Mouse (Mus musculus) embryo, embryonic 9.5 days (tissue): ENCODE measurements at regions not wholly inside any gene's neighbourhood (a gene's known extent, or its start where the extent isn't known, plus 50 kb on each side); places are given as distances from the start of the nearest gene placed in this dataset.
"Not testable (repeated sequence)": the region's sequence is repeated elsewhere in the genome, so short reads cannot be mapped to it uniquely, and the experiment has no call there.

Experiments used
- DNase-seq: peaks from one replicate; pipeline ENCODE4 v3.0.0-alpha.2; 2017; ENCODE audit errors: extremely low spot score

DNA sequence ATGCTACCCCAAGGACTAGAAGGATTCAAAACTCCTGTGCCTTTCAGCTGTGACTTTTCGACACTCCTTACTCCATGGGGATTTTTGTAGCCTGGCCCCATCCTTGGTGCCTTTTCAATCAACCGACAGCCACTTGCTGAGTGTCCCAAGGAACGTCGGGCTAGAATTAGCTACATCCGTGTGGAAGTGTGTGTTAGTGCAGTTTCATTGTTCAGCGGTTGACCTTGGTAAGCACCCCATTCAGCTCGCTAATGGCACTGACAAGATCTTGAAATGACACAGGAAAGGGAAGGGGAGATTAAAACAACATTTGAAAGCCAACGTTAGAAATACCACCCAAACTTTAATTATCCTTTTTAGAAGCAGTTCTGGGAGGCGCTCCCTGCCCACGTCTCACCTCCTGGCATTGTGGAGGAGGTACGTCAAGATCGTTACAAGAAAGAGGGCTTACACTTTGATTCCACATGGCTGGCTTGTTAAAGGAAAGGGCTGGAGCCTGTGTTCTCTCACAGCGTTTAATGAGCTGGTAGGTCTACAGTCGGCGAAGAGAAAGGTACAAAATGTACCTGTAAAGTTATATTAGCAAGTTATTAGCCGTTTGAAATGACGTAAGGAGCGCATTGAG, 536.4 kb downstream of the Fam19a2 start:
- DNase-seq, result peak; percentile 6

DNA sequence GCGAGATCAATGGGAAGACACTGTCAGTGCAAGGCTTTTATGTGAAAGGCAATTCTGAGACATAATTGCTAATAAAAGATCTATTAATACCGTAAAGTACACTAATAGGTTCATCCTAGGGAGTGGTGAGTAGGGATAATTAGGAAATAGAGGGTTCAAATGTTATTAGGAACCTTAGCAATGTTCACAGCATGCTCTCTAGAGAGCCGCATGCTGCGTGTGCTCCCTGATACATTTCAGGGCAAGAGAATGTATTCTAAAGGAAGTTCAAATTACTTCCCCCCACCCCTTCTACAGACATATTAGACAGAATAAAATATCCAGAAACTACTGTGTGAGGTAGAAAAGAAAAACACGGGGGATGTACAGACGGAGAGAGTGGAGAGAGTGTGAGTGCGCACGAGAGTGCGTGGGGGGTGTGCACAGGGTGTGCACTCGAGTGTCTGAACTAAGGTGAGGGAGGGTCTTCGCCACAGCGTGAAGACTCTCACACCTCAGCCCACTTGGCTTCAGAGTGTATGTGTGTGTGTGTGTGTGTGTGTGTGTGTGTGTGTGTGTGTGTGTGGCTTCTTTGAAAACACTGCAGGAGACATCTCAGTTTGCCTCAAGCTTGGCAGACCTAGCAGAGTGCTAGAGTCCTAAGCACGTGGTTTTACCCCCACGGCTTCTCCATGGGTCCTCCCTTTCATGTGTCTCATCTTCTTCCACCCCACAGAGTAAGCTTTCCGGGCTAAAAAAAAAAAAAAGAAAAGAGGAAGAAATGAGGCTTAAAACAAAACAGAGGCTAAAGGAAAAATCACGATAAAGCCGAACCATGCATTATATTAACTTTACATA, 537.1 kb downstream of the Fam19a2 start:
- no peak for DNase-seq

DNA sequence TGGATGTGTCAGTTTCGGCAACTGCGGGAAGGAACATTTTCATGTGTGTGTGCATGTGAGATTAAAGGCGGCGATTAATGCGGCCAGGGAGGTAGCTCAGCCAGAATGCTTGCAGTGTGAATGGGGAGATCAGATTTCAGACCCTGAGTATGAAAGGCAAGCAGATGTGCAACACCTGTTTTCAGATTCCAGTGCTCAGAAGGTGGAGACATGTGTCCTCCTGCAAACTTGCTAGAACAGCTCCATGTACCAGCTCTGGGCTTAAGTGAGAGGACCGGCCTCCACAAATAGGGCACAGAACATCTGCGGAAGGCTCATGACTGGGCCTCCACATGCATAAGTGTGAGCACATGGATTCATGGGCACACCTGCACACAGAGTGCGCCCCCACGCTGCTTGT, 547.1 kb downstream of the Fam19a2 start:
- DNase-seq, result no peak

DNA sequence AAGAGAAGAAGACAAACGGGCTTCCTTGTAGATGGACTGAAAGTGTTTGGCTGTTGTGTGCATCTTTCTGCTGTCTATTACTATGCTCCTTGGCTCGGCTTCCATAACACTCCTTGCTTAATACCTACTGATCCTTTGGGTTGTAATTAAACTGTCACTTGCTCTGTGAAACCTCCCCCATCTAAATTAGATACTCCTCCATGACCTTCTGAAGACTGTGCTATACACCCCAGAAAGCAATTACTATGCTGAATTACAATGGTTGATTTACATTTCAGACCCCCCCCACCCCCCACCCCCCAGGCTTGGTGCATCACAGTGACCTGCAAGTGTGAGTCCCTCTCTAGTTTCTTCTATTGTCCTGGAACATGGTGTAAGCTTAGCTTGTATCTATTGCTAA, 549.3 kb downstream of the Fam19a2 start:
- no peak for DNase-seq

DNA sequence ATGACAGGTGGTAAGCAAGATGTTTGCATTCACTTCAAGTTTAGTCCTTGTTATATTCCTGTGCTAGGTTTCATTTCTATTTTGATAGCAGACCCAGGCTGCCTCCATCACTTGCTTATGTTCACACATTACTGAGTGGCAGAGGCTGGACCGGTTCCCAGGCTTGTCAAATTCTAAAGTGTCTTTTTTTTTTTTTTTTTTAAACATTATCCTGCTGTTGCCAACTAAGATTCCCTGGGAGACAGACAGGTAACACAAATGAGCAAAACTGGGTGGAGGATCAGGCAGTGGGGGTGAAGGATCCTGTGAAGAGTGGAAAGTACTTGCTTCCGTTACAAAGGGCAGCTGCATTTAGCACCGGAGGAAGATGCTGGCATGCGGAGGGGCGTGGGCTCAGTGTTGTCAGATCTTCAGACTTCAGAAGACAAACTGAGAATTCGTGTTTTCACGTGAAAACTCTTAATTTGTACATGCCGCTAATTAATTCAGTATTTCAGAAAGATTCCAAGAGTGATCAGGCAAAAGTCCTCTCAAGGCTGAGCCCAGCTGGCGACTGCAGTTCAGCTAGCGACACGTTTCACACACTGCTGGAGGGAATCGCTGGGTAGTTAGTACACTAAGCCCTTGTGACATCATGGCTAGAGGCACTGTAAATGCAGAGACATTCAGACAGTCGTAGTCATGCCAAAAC, 576.4 kb downstream of the Fam19a2 start:
- DNase-seq, result no peak

DNA sequence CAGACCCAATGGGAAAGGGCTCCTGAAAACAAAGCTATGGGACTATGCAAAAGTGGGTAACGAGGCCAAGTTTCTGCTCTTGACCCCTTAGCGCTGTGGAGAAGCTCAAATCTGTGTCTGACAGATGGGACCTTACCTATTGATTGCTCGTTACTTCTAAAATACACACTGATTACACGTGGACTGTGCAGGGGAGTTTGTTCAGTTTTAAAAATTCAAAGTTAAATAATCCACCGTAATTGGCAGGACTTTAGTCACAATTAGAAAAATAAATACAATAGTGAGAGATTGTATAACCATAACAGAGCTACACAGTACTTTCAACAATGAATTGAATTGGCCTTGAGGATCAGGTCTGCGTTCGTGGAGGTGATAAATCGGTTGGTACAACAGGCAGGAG, 578.3 kb downstream of the Fam19a2 start:
- DNase-seq, result no peak

DNA sequence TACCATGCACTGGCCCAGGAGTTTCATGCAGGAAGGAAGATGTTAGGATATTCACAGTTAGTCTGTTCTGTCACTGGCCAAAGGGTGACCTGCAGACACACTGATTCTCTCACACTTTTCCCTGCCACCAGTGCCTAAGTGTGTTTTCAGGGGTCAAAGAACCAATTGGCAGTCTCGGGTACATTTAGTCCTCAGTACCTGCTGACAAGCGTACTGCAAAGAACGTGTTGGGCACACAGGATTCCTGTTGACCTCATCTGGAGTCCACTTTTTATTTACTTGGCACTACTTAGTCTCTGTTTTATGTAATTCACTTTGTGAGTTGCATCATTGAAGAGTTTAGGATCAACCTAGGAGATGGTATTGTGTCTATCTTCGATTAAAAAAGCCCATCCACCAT, 579.8 kb downstream of the Fam19a2 start:
- no peak for DNase-seq

DNA sequence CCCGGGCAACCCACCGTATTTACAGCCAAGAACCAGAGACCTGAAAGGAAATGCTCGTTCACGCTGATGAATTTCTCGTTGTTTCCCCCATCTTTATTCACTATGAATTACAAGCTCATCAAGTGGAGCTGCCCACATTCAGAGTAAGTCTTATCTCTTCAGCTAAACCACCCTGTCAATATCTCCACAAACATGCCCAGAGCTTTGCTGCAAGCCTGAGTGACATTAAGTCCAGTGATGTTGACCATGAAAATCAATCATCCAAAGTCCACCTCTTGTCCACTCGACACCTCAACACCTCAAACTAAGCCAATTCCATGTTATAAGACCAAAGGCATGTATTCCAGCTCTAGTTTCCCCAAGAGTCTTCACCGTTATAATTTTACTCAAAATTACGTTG, 582.8 kb downstream of the Fam19a2 start:
- DNase-seq, result no peak

DNA sequence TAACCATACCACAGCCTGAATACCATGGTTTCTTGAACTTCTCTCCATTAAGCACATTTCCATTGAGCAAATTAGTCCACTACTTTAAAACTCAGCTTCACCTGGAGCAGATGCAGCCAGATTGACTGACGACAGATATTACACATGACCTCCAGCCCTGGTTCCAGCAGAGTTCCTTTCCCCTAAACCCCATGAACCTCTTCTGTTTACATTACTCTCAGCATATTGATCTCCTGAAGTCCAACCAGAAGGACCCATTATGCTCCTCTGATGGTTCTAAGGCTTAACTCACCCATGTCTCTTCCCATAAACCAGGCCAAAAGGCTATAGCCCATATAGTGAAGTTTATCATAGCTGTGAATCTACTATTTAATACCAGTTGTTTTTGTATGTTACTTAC, 584.8 kb downstream of the Fam19a2 start:
- no peak for DNase-seq

DNA sequence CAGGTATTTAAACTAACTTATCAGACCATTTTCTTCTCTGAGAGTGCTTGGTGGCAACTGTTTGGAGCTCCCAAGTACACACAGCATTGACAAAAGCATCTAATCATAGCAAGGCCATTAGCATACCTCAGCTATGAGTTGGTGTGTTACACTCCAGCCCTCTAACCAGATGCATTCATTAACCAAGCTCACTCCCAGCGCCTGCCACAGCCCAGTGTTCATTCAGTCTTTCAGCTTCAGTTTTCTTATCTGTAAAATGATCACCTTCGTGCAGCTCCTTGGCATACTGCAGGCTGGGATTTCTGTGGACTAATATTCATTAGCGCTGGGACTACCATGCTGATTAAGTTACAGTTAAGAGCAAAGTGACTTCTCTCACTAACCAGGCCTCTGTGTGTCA, 611.7 kb downstream of the Fam19a2 start:
- DNase-seq, result no peak

DNA sequence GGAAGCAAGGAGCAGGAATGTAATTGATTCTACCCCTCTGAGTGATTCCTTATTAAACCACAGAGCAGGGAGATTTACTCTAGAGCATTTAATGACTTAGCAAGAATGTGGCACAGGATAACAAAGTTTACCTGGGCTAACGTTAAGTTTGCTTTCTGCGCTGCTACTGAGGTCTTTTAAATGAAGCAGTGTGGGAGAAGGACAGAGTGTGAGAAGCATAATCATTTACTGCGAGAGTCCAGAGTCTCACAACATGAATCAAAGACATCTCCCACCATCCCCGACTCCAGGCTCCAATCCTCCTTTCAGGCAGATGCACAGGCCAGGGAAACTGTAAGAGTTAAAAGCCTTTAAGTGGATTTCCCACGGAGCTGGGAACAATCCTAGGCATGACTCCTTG, 612.1 kb downstream of the Fam19a2 start:
- DNase-seq, result no peak

DNA sequence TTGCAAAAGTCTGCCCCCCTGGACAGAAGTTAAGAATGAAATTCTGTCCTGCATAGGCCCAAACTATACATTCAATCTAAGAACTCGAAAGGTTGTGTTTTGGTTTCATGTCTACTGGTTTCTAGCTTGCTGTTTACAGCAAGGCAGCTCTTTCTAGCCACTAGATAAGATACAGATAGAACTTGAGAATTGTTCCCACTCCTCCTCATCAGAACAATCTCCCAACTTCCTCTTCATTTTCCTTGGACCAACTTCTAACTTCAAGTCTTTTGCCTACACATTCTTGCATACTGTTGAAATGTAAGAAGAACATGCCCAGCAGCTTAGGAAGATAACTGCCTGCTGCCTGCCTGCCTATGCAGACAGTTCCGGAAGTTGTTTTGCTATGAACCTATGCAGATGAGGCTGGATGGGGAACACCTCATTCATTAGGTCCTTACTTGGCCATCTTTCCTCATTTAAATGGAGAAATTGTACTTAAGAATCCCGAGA, 624.9 kb downstream of the Fam19a2 start:
- no peak for DNase-seq

DNA sequence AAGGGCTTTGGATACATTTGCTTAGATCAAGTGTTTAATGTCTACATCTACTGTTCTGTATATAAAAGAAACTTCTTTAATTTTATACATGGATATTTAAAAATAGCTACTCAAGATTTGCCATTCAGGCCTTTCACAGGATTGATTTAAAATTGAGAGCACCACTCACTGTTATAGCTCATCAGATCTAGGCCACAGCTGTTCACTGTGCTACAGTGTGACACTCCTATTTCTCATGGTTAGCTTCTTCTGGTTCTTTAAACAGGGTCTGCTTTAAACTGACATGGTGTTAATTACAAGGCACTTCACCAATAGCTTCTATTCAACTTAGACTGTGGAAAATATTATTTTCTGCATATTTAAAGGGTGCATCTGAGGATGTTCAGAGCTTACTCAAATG, 655.3 kb downstream of the Fam19a2 start:
- no peak for DNase-seq

DNA sequence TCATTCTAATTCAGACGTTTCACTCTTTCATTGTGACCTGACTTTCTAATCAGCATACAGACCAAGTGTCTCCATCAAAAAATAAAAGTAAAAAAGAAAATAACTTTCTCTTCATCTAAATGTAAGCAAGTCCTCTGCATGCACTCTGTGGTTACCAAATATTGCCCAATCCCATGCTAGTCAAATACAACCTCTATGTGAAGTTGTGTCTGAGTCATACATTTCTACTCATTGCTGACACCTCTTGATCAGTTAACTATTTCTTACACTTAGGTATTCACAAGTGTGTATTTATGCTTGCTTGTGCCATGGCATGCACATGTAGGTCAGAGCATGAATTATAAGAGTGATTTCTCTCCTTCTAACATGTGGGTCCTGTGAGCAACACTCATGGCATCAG, 666.2 kb downstream of the Fam19a2 start:
- no peak for DNase-seq

DNA sequence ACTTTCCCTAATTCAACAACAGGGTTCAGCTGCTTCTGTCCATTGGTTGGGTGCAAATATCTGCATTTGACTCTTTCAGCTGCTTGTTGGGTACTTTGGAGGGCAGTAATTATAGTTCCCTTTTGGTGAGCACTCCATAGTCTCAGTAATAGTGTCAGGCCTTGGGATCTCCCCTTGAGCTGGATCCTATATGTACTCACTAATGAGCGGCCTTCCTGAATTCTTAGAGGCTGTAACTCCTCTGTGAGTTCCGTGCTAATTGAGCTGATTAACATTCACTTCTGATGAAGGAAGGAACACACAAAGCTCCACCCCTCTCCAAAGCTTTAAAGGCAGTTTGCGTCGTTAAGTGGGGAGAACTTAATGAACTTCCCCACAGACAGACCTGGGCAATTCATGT, 674.9 kb downstream of the Fam19a2 start:
- not testable (repeated sequence) for DNase-seq
